Mouse (Mus musculus) kidney, adult 2 months (tissue): Measurements from ENCODE around the gene Ptafr.

Source experiments
- CTCF ChIP-seq: fragments of 200-500 bp; conservative IDR thresholded peaks from 2 replicates; pipeline ENCODE4 v1.5.1; 2011; ENCODE audit warnings: low read depth, mild to moderate bottlenecking, control low read depth, low read length, moderate library complexity, mixed read lengths; ENCODE audit not compliant: insufficient read depth, insufficient read length
- POLR2A ChIP-seq: fragments of 200-500 bp; IDR thresholded peaks from one replicate; pipeline ENCODE4 v1.6.1; 2011; ENCODE audit warnings: low read depth, low read length, control low read depth

- TF ChIP-seq POLR2A (no peak), CTCF (no peak)
Observed at GRCm38 (mm10) chr4:132617873-132618272, 54.0 kb downstream of the Ptafr start.
